Mouse (Mus musculus) layer of hippocampus, adult 2 months (tissue): ENCODE data around the gene Sept9. TPM values are rescaled to one million over a fixed set of nuclear protein-coding genes. Genes with fewer than 3 reads are reported as not detected.
A peak's percentile ranks its signal among the peaks of the same experiment; 100 is the strongest.

ENCODE experiments used
- DNase-seq, 2 experiments: peaks; one replicate each; pipeline ENCODE4 v3.0.0; 2022; ENCODE audit warnings: low spot score in 2 of 2
- H3K27ac ChIP-seq: fragments of 200-600 bp; 2 replicates; pipeline ENCODE4 v1.8.1; 2022
- H3K4me3 ChIP-seq: fragments of 200-600 bp; 2 replicates; pipeline ENCODE4 v1.8.1; 2022; ENCODE audit warnings: mild to moderate bottlenecking
- CTCF ChIP-seq: fragments of 200-600 bp; conservative IDR thresholded peaks from 2 replicates; pipeline ENCODE4 v1.8.1; 2022; ENCODE audit warnings: antibody characterized with exemption, mild to moderate bottlenecking, moderate library complexity
- total RNA-seq, 2 experiments: library from RNA; stranded (reverse); gene quantifications; 2 replicates each; pipeline ENCODE4 v1.2.3; 2021

Sept9 gene
- total RNA-seq, 2 experiments from 2014 or later: 102 to 114 TPM

GRCm38 (mm10) chr11:117285606-117285931, 86.1 kb downstream of the Sept9 start:
- DNase-seq: no peak
- Histone ChIP-seq H3K27ac (peak overlapping the region; percentile 57; the same call in 1 of the 2 replicates), H3K4me3 (no peak overlapping the region)
- TF ChIP-seq CTCF: no peak

- no peak for DNase-seq
- Histone ChIP-seq H3K4me3 (no peak overlapping the region), H3K27ac (no peak overlapping the region)
- TF ChIP-seq CTCF: no peak
These were observed 88.3 kb downstream of the Sept9 start for GRCm38 (mm10) chr11:117287792-117288191.

GRCm38 (mm10) chr11:117288765-117289164, 89.3 kb downstream of the Sept9 start:
- DNase-seq: no peak
- no peak for TF ChIP-seq CTCF
- no peak overlapping the region for H3K4me3 ChIP-seq
- no peak overlapping the region for H3K27ac ChIP-seq

- no peak for DNase-seq
- TF ChIP-seq CTCF: no peak
- no peak overlapping the region for H3K4me3 ChIP-seq
- H3K27ac ChIP-seq: no peak overlapping the region
These were observed 92.0 kb downstream of the Sept9 start for GRCm38 (mm10) chr11:117291271-117292059.

GRCm38 (mm10) chr11:117292446-117292845, 93.0 kb downstream of the Sept9 start:
- no peak for DNase-seq
- no peak for TF ChIP-seq CTCF
- Histone ChIP-seq H3K27ac (no peak overlapping the region), H3K4me3 (no peak overlapping the region)

GRCm38 (mm10) chr11:117295266-117295665, 95.8 kb downstream of the Sept9 start:
- TF ChIP-seq CTCF: no peak
- H3K27ac ChIP-seq: no peak overlapping the region
- H3K4me3 ChIP-seq: no peak overlapping the region
- no peak for DNase-seq

GRCm38 (mm10) chr11:117296116-117296499, 96.6 kb downstream of the Sept9 start:
- no peak overlapping the region for H3K4me3 ChIP-seq
- TF ChIP-seq CTCF: no peak
- peak overlapping the region; percentile 18; the same call in 1 of the 2 replicates for H3K27ac ChIP-seq
- DNase-seq: no peak

- H3K4me3 ChIP-seq: no peak overlapping the region
- no peak for TF ChIP-seq CTCF
- no peak for DNase-seq
- peak overlapping the region; percentile 33; the same call in 1 of the 2 replicates for H3K27ac ChIP-seq
These were observed 97.2 kb downstream of the Sept9 start for GRCm38 (mm10) chr11:117296500-117297189.

- no peak for DNase-seq
- no peak for TF ChIP-seq CTCF
- Histone ChIP-seq H3K27ac (peak overlapping the region; percentile 33; the same call in 1 of the 2 replicates), H3K4me3 (no peak overlapping the region)
These were observed 97.8 kb downstream of the Sept9 start for GRCm38 (mm10) chr11:117297190-117297829.

- Histone ChIP-seq H3K4me3 (no peak overlapping the region), H3K27ac (no peak overlapping the region)
- no peak for TF ChIP-seq CTCF
- DNase-seq: no peak
These were observed 100.3 kb downstream of the Sept9 start for GRCm38 (mm10) chr11:117299741-117300140.

- DNase-seq: no peak
- peak; percentile 73 for TF ChIP-seq CTCF
- Histone ChIP-seq H3K27ac (no peak overlapping the region), H3K4me3 (no peak overlapping the region)
These were observed 101.3 kb downstream of the Sept9 start for GRCm38 (mm10) chr11:117300809-117301208.

GRCm38 (mm10) chr11:117301716-117302115, 102.3 kb downstream of the Sept9 start:
- Histone ChIP-seq H3K27ac (peak overlapping the region; percentile 28; the same call in 1 of the 2 replicates), H3K4me3 (no peak overlapping the region)
- no peak for TF ChIP-seq CTCF
- DNase-seq: no peak

GRCm38 (mm10) chr11:117302371-117302770, 102.9 kb downstream of the Sept9 start:
- no peak for TF ChIP-seq CTCF
- Histone ChIP-seq H3K4me3 (no peak overlapping the region), H3K27ac (no peak overlapping the region)
- DNase-seq: no peak
